Mouse (Mus musculus): ENCODE data around the gene Padi3. TPM values are rescaled to one million over a fixed set of nuclear protein-coding genes. Genes with fewer than 3 reads are reported as not detected.

The Padi3 gene
- polyA plus RNA-seq, 1 experiment = not detected

- no peak within 1 kb of the TSS for H3K27ac ChIP-seq (ENCODE audit: insufficient read depth, low read length)
- TF ChIP-seq CTCF (IDR thresholded peaks at IDR 0.05; ENCODE audit: extremely low read depth, insufficient read depth, low read length) (no peak), POLR2A (IDR thresholded peaks at IDR 0.05; ENCODE audit: extremely low read depth, insufficient read depth, low read length) (no peak)
- no peak within 1 kb of the TSS for H3K4me3 ChIP-seq (ENCODE audit: insufficient read depth, low read length)
Observed at GRCm38 (mm10) chr4:140774025-140774800, 36.2 kb downstream of the Padi3 start, which contains the start of gene Padi4. Gene Padi4, minus strand, starts transcription at chr4:140774236.

GRCm38 (mm10) chr4:140771091-140771490 is 39.4 kb downstream of the Padi3 start:
- Histone ChIP-seq H3K4me3 (ENCODE audit: insufficient read depth, low read length) (no peak overlapping the region), H3K4me1 (ENCODE audit: control insufficient read depth, insufficient read depth, low read length) (no peaks in the 10 kb centered on the region), H3K27ac (ENCODE audit: insufficient read depth, low read length) (no peak overlapping the region)
- TF ChIP-seq POLR2A (IDR thresholded peaks at IDR 0.05; ENCODE audit: extremely low read depth, insufficient read depth, low read length) (no peak), CTCF (IDR thresholded peaks at IDR 0.05; ENCODE audit: extremely low read depth, insufficient read depth, low read length) (no peak)

More at GRCm38 (mm10) chr4:140774025-140774800, 36.2 kb downstream of the Padi3 start, which contains the start of gene Padi4:
- H3K4me1 ChIP-seq (ENCODE audit: control insufficient read depth, insufficient read depth, low read length) = no peaks in the 10 kb centered on the region

- Histone ChIP-seq H3K4me3 (ENCODE audit: insufficient read depth, low read length) (no peak overlapping the region; the same call in 1 of the 2 replicates), H3K27ac (ENCODE audit: insufficient read depth, low read length) (no peak overlapping the region), H3K4me1 (ENCODE audit: control insufficient read depth, insufficient read depth, low read length) (no peaks in the 10 kb centered on the region)
- TF ChIP-seq CTCF (IDR thresholded peaks at IDR 0.05; ENCODE audit: extremely low read depth, insufficient read depth, low read length) (no peak), POLR2A (IDR thresholded peaks at IDR 0.05; ENCODE audit: extremely low read depth, insufficient read depth, low read length) (no peak)
Observed at GRCm38 (mm10) chr4:140770433-140770832, 40.0 kb downstream of the Padi3 start.

GRCm38 (mm10) chr4:140768973-140769372 is 41.5 kb downstream of the Padi3 start:
- Histone ChIP-seq H3K4me1 (ENCODE audit: control insufficient read depth, insufficient read depth, low read length) (no peaks in the 10 kb centered on the region), H3K4me3 (ENCODE audit: insufficient read depth, low read length) (no peak overlapping the region), H3K27ac (ENCODE audit: insufficient read depth, low read length) (no peak overlapping the region)
- TF ChIP-seq CTCF (IDR thresholded peaks at IDR 0.05; ENCODE audit: extremely low read depth, insufficient read depth, low read length) (no peak), POLR2A (IDR thresholded peaks at IDR 0.05; ENCODE audit: extremely low read depth, insufficient read depth, low read length) (no peak)

GRCm38 (mm10) chr4:140765936-140766335 is 44.5 kb downstream of the Padi3 start:
- H3K27ac ChIP-seq (ENCODE audit: insufficient read depth, low read length) = no peak overlapping the region
- H3K4me1 ChIP-seq (ENCODE audit: control insufficient read depth, insufficient read depth, low read length) = no peaks in the 10 kb centered on the region
- TF ChIP-seq CTCF (IDR thresholded peaks at IDR 0.05; ENCODE audit: extremely low read depth, insufficient read depth, low read length) (no peak), POLR2A (IDR thresholded peaks at IDR 0.05; ENCODE audit: extremely low read depth, insufficient read depth, low read length) (no peak)
- no peak overlapping the region for H3K4me3 ChIP-seq (ENCODE audit: insufficient read depth, low read length)

GRCm38 (mm10) chr4:140763158-140763557 is 47.3 kb downstream of the Padi3 start:
- H3K27ac ChIP-seq (ENCODE audit: insufficient read depth, low read length) = no peak overlapping the region
- TF ChIP-seq CTCF (IDR thresholded peaks at IDR 0.05; ENCODE audit: extremely low read depth, insufficient read depth, low read length) (peak; percentile 39; the same call in 1 of the 2 replicates), POLR2A (IDR thresholded peaks at IDR 0.05; ENCODE audit: extremely low read depth, insufficient read depth, low read length) (no peak)
- H3K4me1 ChIP-seq (ENCODE audit: control insufficient read depth, insufficient read depth, low read length) = no peaks in the 10 kb centered on the region
- H3K4me3 ChIP-seq (ENCODE audit: insufficient read depth, low read length) = no peak overlapping the region

- TF ChIP-seq CTCF (IDR thresholded peaks at IDR 0.05; ENCODE audit: extremely low read depth, insufficient read depth, low read length) (no peak), POLR2A (IDR thresholded peaks at IDR 0.05; ENCODE audit: extremely low read depth, insufficient read depth, low read length) (no peak)
- no peak overlapping the region for H3K4me3 ChIP-seq (ENCODE audit: insufficient read depth, low read length)
- no peak overlapping the region for H3K27ac ChIP-seq (ENCODE audit: insufficient read depth, low read length)
- H3K4me1 ChIP-seq (ENCODE audit: control insufficient read depth, insufficient read depth, low read length) = no peaks in the 10 kb centered on the region
Observed at GRCm38 (mm10) chr4:140761601-140762000, 48.8 kb downstream of the Padi3 start.

- Histone ChIP-seq H3K27ac (ENCODE audit: insufficient read depth, low read length) (no peak overlapping the region), H3K4me1 (ENCODE audit: control insufficient read depth, insufficient read depth, low read length) (no peaks in the 10 kb centered on the region), H3K4me3 (ENCODE audit: insufficient read depth, low read length) (no peak overlapping the region)
- TF ChIP-seq POLR2A (IDR thresholded peaks at IDR 0.05; ENCODE audit: extremely low read depth, insufficient read depth, low read length) = no peak
- TF ChIP-seq CTCF (IDR thresholded peaks at IDR 0.05; ENCODE audit: extremely low read depth, insufficient read depth, low read length) = no peak
Observed at GRCm38 (mm10) chr4:140755811-140756210, 54.6 kb downstream of the Padi3 start.

GRCm38 (mm10) chr4:140753366-140753765 is 57.1 kb downstream of the Padi3 start:
- Histone ChIP-seq H3K4me1 (ENCODE audit: control insufficient read depth, insufficient read depth, low read length) (no peaks in the 10 kb centered on the region), H3K27ac (ENCODE audit: insufficient read depth, low read length) (no peak overlapping the region), H3K4me3 (ENCODE audit: insufficient read depth, low read length) (no peak overlapping the region)
- no peak for TF ChIP-seq POLR2A (IDR thresholded peaks at IDR 0.05; ENCODE audit: extremely low read depth, insufficient read depth, low read length)
- TF ChIP-seq CTCF (IDR thresholded peaks at IDR 0.05; ENCODE audit: extremely low read depth, insufficient read depth, low read length) = no peak

- TF ChIP-seq CTCF (IDR thresholded peaks at IDR 0.05; ENCODE audit: extremely low read depth, insufficient read depth, low read length) (no peak), POLR2A (IDR thresholded peaks at IDR 0.05; ENCODE audit: extremely low read depth, insufficient read depth, low read length) (no peak)
- H3K4me3 ChIP-seq (ENCODE audit: insufficient read depth, low read length) = no peak overlapping the region
- no peaks in the 10 kb centered on the region for H3K4me1 ChIP-seq (ENCODE audit: control insufficient read depth, insufficient read depth, low read length)
- no peak overlapping the region for H3K27ac ChIP-seq (ENCODE audit: insufficient read depth, low read length)
Observed at GRCm38 (mm10) chr4:140750328-140750727, 60.1 kb downstream of the Padi3 start.
